Mouse (Mus musculus) embryo, embryonic 9.5 days (tissue): ENCODE results near the gene Nt5c.
"Not testable (repeated sequence)": the region's sequence is repeated elsewhere in the genome, so short reads cannot be mapped to it uniquely, and the experiment has no call there.

Experiments
- DNase-seq: peaks from one replicate; pipeline ENCODE4 v3.0.0-alpha.2; 2017; ENCODE audit errors: extremely low spot score

Nt5c gene

GRCm38 (mm10) chr11:115510507-115510888 lies 18.8 kb upstream of the Nt5c start:
- no peak for DNase-seq

- DNase-seq = peak; percentile 20
Observed at GRCm38 (mm10) chr11:115509773-115510506, 18.3 kb upstream of the Nt5c start.

GRCm38 (mm10) chr11:115508061-115508460 lies 16.4 kb upstream of the Nt5c start:
- no peak for DNase-seq

DNA sequence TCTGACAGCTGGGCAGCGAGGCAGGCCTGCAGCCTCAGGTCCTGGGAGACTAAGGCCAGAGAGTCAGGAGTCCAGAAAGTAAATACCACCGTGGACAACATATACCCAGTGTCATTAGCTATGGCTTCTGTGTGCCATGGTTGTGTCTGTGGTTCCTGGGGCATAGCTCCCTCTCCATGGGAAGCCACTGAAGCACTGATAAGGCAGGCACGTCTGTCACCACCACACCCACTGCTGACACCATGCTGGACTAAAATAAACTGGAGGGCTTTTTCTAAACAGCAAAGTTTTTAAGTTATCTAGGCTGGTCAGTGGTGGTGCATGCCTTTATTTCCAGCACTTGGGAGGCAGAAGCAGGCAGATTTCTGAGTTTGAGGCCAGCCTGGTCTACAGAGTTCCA lies 14.9 kb upstream of the Nt5c start:
- DNase-seq = no peak

- no peak for DNase-seq
Observed at GRCm38 (mm10) chr11:115502636-115503035, 11.0 kb upstream of the Nt5c start.

DNA sequence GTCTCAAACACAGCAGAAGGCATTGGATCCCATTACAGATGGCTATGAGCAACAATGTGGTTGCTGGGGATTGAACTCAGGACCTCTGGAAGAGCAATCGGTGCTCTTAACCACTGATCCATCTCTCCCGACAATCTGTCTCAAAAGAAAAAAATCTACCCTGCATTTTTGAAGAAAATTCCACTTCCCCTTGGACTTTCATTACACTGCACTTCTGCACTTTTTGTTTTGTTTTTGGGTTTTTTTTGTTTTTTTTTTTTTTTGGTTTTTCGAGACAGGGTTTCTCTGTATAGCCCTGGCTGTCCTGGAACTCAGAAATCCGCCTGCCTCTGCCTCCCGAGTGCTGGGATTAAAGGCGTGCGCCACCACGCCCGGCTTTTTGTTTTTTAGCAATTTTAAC lies 4.9 kb upstream of the Nt5c start:
- not testable (repeated sequence) for DNase-seq

DNA sequence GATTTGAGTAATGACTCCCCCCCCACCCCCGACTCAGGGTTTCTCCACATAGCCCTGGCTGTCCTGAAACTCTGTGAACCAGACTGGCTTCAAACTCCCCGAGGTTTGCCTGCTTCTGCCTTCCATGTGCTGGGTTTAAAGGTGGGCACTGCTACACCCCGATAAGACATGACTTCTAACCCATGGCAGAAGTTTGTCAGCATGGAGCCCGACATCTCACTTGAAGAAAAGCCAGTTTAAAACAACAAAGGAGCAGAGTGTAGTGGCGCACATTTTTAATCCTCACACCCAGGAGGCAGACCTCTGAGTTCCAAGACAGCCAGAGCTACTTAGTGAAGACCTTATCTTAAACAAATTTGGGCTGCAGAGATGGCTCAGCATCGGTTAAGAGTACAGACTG lies 725 bp upstream of the Nt5c start:
- DNase-seq = no peak

DNA sequence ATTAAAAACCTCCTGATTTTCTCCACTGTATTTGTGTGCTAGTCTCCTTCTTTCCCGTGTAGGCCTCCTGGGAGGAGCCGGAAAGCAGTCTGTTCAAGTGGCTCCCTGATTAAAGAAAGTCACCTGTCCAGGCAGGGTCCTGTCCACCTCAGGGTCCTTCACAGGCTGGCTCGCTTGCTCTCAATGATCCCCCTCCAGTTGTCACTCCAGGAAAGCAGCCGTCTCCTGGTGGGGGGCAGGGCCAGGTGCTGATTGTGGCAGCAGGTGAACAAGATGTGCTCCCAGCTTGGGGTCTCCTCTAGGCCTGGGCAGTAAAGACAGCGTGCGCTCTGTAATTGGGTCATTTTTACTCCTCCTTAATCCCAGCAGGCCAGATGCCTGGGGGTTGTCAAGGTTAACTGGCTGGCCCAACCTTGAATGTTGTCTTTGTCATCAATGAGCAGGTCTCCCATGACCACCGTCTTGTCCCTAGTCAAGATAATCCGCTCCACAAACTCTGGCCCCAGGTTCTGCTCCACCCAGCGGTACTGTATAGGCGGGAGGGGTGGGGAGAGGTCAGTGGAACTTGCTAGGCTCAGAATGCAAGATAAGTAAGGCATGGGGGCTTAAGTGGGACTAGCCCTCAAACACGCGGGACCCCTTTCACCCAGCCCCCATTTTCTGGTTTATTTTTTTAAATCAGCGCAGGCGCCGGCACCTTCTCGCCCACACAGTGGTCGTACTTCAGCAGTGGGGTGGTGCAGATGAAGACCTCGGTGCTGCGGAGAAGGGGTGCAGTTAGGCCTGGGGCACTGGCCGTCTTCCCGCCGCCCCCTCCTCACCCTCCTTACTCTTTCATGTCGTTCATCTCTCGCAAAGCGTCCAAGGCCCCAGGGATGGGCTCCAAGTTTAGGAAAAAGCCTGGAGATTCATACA lies 964 bp downstream of the Nt5c start:
- DNase-seq = no peak

DNA sequence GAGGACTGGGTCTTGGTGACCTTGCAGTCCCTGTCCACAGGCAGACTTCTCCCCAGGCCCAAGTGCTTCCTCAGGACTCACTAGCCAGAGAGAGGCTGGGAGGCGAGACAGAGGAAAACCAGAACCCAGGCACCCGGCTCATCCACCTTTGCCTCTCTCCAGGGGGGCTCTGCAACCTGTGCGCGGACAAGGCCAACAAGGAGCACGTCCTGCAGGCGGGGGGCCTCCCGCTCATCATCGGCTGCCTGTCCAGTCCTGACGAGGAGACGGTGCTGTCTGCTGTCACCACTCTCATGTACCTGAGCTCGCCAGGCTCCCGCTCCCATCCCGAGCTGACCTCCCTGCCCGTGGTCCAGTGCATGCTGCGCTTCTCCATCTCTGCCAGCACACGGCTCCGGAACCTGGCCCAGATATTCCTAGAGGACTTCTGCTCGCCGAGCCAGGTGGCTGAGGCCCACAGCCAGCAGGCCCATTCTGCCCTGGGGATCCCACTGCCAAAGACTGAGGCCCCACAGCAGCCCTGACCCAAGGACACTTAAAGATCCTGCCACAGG lies 3.0 kb downstream of the Nt5c start:
- DNase-seq = no peak

DNA sequence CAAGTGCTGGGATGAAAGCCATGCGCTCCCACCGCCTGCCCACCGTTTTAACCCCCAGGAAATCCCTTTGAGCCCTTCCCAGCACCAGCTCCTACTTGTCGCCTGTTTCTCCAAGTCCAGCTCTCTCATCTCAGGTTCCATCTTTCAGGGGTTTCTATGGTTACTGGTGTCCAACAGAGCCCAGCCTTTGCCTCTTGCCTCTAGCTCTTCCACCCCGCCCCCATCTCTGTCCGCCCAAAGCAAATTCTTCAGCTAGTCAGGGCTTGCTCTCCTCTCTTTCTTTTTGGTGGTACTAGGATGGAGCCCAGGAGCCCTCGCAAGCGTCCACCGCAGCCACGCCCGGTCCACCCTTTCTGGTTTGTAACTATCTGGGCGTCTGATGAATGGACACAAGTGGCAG lies 6.5 kb downstream of the Nt5c start:
- peak; percentile 67 for DNase-seq

DNA sequence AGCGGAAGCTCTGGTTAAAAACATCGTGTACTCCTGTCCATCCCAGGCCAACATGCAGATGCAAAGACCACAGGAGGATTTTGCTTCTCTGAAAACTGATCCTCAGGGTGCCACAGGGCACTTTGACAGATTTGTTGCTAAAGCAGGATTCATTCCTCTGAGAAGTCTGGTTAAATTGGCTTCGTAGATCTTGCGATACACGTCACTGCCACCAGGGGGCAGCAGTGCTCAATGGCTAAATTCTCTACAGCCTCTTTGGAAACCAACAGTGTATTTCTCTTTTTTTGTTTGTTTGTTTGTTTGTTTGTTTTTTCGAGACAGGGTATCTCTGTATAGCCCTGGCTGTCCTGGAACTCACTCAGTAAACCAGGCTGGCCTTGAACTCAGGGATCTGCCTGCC lies 7.9 kb downstream of the Nt5c start:
- peak; percentile 74 for DNase-seq

DNA sequence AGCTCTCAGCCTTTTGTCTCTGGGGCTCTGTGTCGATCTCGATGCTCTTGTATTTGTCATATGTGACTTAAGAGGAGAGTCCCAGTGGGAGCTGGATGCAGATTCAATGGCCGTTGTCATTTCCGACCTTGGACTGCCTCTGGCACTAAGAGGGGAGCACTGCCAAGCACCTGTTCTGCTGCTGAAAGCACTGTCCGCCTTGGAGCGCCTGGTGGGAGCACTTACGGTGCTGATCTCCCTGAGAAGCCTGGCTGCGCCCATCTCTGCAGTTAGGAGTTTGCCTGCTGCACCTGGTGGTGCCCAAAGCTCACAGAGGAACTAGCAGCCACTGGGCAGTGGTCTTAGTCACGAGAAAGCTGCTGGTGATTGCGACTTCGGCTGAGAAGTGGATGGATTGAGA lies 8.4 kb downstream of the Nt5c start:
- no peak for DNase-seq

DNA sequence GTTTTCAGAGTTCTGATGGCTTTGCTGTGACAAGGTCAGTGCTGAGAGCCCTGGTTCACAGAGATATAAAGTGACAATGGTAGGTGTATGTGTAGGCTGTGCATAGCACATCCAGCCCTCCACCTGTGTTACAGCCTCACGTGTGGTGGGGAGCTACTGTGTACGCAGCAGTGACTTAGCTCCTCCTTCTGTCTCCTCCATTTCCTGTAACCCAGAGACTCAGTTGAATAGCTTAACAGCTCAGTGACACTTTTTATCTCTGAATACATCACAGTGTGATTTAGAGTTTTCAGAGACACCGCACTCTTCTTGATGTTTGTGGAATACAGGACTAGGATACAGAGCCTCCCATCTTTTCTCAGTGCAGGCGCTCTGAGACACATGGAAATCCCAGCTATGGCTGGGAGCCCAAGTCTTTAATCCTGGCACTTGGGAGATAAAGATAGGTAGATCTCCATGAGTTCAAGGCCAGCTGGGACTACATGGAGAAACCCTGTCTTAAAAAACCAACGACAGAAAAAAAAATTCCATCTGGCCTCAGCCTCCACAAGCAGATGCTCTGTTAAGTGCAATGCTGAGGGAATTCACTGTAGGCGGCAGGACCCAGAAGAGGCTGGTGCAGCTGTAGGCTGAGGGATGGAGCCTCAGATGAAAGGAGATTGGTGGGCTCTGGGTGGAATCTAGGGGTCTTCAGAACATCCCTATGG lies 10.0 kb downstream of the Nt5c start:
- no peak for DNase-seq

DNA sequence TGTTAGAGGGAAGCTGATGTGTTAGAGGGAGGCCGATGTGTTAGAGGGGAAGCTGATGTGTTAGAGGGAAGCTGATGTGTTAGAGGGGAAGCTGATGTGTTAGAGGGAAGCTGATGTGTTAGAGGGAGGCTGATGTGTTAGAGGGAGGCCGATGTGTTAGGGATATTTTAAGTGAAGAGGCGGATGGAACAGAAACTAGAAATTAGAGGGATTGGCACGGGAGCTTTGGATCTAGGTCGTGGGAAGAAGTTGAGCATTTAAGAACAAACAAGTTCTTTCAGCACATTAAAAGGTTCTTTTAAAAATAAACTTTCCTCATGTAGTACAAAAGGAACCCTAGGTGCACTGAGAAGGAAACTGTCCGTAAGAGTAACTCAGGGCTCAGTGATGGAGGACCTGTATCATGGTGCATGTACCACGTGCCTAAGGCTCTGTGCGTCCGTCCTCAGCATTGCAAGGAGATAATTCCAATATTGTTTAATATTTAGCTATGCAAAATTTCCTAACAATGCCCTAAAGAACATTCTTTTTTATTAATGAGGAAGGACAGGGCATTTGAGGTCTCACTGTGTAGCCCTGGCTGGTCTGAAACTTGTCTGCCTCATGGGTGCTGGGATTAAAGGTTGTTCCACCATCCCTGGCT lies 13.2 kb downstream of the Nt5c start:
- DNase-seq = no peak

DNA sequence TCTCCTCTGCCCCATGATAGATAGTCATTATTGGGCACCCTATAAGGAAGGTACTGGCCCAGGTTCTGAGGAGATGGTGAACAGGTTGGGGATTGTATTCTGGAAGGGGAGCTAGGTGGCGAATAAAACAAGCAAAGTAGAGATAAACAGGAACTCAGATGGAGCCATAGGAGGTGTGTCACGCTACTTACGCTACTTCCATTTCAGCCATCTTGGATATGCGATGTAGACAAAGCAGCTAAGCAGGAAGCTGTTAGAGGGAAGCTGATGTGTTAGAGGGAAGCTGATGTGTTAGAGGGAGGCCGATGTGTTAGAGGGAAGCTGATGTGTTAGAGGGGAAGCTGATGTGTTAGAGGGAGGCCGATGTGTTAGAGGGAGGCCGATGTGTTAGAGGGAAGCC lies 14.3 kb downstream of the Nt5c start:
- not testable (repeated sequence) for DNase-seq

DNA sequence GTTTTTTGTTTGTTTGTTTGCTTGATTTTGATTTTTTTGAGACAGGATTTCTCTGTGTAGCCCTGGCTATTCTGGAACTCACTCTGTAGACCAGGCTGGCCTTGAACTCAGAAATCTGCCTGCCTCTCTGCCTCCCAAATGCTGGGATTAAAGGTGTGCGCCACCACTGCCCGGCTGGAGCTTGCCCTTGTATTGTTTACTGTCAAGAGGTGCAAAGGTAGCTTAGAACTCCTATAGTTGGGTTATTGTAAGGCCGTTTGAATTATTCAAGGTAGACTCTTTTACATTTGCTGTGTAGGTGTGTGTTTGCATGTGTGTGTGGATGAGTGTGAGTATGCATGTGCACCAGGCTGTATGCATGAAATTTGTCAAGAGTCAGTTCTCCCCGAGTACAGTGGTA lies 15.0 kb downstream of the Nt5c start:
- DNase-seq = not testable (repeated sequence)

- DNase-seq = no peak
Observed at GRCm38 (mm10) chr11:115475758-115476237, 15.9 kb downstream of the Nt5c start.

DNA sequence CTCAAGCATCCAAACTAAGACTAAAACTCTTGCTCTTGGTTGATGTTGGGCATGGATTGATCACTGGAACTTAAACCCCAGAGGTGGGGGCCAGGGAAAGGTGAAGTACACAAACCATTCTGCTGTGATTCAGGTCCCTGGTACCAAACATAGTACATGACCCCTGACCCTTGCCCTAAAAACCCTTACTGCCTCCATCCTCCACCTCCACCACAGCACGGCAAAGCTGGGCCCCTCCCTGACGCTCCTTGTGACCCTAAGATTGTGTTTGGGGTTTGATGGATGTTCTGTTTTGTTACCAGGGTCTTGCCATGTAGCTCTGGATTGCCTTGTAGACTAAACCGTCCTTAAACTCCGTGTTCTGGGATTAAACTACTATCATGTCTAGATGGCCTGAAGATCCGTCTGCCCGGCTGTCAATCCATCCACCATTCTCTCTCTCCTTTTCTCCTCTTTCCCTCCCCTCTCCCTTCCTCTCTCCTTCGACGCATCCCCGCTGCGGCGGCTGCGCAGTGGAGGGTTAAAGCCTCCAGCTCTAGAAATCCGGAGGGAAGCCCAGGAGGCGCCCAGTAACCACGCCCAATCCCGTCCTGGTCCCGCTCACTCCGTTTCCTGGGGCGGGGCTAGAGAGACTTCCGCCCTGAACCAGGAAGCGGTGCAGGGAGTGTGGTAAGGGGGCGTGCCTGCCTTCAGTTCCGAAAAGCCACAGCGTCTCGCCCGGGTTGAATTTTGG lies 16.5 kb downstream of the Nt5c start, which contains the start of gene Armc7:
Armc7 (plus strand) TSS at position 643 of the 733 bp plus-strand sequence.
- peak; percentile 95 for DNase-seq

- peak; percentile 92 for DNase-seq
Observed at GRCm38 (mm10) chr11:115473626-115474275, 17.9 kb downstream of the Nt5c start.

GRCm38 (mm10) chr11:115472183-115472582 lies 19.5 kb downstream of the Nt5c start:
- DNase-seq = no peak
